28 mouse cellular contexts compared by ENCODE assay signal in genomic region chr2:84962906-84963507, GRCm38 (mm10). TPM values are rescaled to one million over a fixed set of nuclear protein-coding genes. Genes with fewer than 3 reads are reported as not detected.
DNase-seq lines count a peak whose midpoint lies in the region; ATAC-seq and TF ChIP-seq lines count a peak whose summit lies in the region.
"Had no signal": no experiment of that assay in that cellular context is flagged by ENCODE, and none has a peak within 500 bp of the region (broad histone marks: within the 10 kb centered on the region; RNA-seq: fewer than 3 reads in every experiment).

No protein-coding gene starts in this region.

- no peak for TF ChIP-seq CTCF in hindbrain, postnatal 0 days (IDR thresholded peaks at IDR 0.05; ENCODE audit: low read depth)
- no peak for TF ChIP-seq CTCF in CH12.LX (conservative IDR thresholded peaks at IDR 0.05 in 1 of 2, IDR thresholded peaks at IDR 0.05 in 1 of 2; ENCODE audit: low read depth in 2 of 2, low read length in 2 of 2)

- TF ChIP-seq RAD21 in CH12.LX (IDR thresholded peaks at IDR 0.05; ENCODE audit: low read depth, low read length) = no peak

- H3K36me3 ChIP-seq in hindbrain, postnatal 0 days (ENCODE audit: insufficient read depth, low read length) = no peaks in the 10 kb centered on the region
- no peaks in the 10 kb centered on the region for H3K36me3 ChIP-seq in hindbrain, embryonic 12.5 days
- H3K36me3 ChIP-seq in CH12.LX (replicated peaks in 1 of 2; ENCODE audit: control insufficient read depth in 1 of 2, insufficient read depth in 1 of 2, low read length in 1 of 2) = peaks cover 14 to 30% of the 10 kb centered on the region in 2 experiments
- no peaks in the 10 kb centered on the region for H3K36me3 ChIP-seq in midbrain, embryonic 13.5 days

- ATAC-seq in hindbrain, postnatal 0 days = peak; percentile 15; the same call in 1 of the 2 replicates
- no peak for ATAC-seq in hindbrain, embryonic 12.5 days (ENCODE audit: low FRiP score)
- ATAC-seq in midbrain, embryonic 13.5 days = peak; percentile 70; the same call in 1 of the 2 replicates
- no peak for ATAC-seq in cerebellum, adult (ENCODE audit: insufficient number of reproducible peaks, low FRiP score, low TSS enrichment)
- ATAC-seq: activated CD4-positive, CD25-positive, alpha-beta regulatory T cell, adult 4 months; CD4-positive, CD25-positive, alpha-beta regulatory T cell, adult 4 months; hindbrain, embryonic 16.5 days had no signal

- dilution Hi-C loops in CH12.LX (cut with MboI; ENCODE audit: extremely low pct_ligation_motif_present, extremely low pct_unique_long_range_greater_than_20kb, low sequenced_read_pairs) = no loop called here

- DNase-seq in hindbrain, postnatal 0 days (ENCODE audit: low spot score) = peak; percentile 16
- DNase-seq in 3T3-L1 (ENCODE audit: low read depth, low spot score) (peak; percentile 31), CH12.LX (ENCODE audit: extremely low read depth) (no peak)
- no peak for DNase-seq in adrenal gland, postnatal 4 days (ENCODE audit: low spot score in 2 of 2)
- DNase-seq: adrenal gland, postnatal 14 days; cerebellum, adult 8-10 months; kidney, adult 18-20 months; kidney, postnatal 14 days; layer of hippocampus, postnatal 36 days; lung, adult 2 months; thymus, postnatal 14 days had no signal

- no peaks in the 10 kb centered on the region for H3K9me3 ChIP-seq in hindbrain, postnatal 0 days (ENCODE audit: low read length)
- no peaks in the 10 kb centered on the region for H3K9me3 ChIP-seq in hindbrain, embryonic 12.5 days (replicated peaks)
- peaks cover 3% of the 10 kb centered on the region for H3K9me3 ChIP-seq in CH12.LX (replicated peaks; ENCODE audit: low read length)
- no peaks in the 10 kb centered on the region for H3K9me3 ChIP-seq in midbrain, embryonic 13.5 days
- H3K9me3 ChIP-seq: embryonic facial prominence, embryonic 15.5 days; G1E; heart, embryonic 13.5 days had no signal

- no peak overlapping the region for H3K4me2 ChIP-seq in hindbrain, postnatal 0 days (ENCODE audit: low read depth, low read length)
- H3K4me2 ChIP-seq in hindbrain, embryonic 12.5 days (replicated peaks) = no peak overlapping the region
- peak overlapping the region; percentile 59 for H3K4me2 ChIP-seq in CH12.LX (ENCODE audit: insufficient read depth, low read depth, poor library complexity, severe bottlenecking)
- H3K4me2 ChIP-seq in midbrain, embryonic 13.5 days (replicated peaks) = no peak overlapping the region
- H3K4me2 ChIP-seq: embryonic facial prominence, embryonic 15.5 days; heart, embryonic 13.5 days had no signal

- no peak; the same call in 1 of the 2 replicates for TF ChIP-seq POLR2A in CH12.LX (IDR thresholded peaks at IDR 0.05; ENCODE audit: low read depth, low read length)

- H3K9ac ChIP-seq in hindbrain, postnatal 0 days (replicated peaks; ENCODE audit: low read length) = no peak overlapping the region
- no peak overlapping the region for H3K9ac ChIP-seq in hindbrain, embryonic 12.5 days
- peak overlapping the region; percentile 34; the same call in 1 of the 2 replicates for H3K9ac ChIP-seq in CH12.LX (ENCODE audit: insufficient read depth, low read depth)
- no peak overlapping the region for H3K9ac ChIP-seq in midbrain, embryonic 13.5 days (replicated peaks)
- H3K9ac ChIP-seq: embryonic facial prominence, embryonic 15.5 days; heart, embryonic 13.5 days had no signal

- no peak overlapping the region for H3K4me3 ChIP-seq in hindbrain, postnatal 0 days (ENCODE audit: low read length)
- no peak overlapping the region for H3K4me3 ChIP-seq in hindbrain, embryonic 12.5 days
- H3K4me3 ChIP-seq in CH12.LX (replicated peaks in 1 of 3; ENCODE audit: low read depth in 2 of 3, low read length in 2 of 3, poor library complexity in 1 of 3) = no peak overlapping the region
- no peak overlapping the region for H3K4me3 ChIP-seq in midbrain, embryonic 13.5 days (replicated peaks)
- H3K4me3 ChIP-seq: embryonic facial prominence, embryonic 15.5 days; heart, embryonic 13.5 days; layer of hippocampus, adult 2 months had no signal

- H3K4me1 ChIP-seq in hindbrain, postnatal 0 days (ENCODE audit: insufficient read depth, low read length) = no peaks in the 10 kb centered on the region
- peaks cover 5% of the 10 kb centered on the region; the same call in 1 of the 2 replicates for H3K4me1 ChIP-seq in hindbrain, embryonic 12.5 days
- peaks cover 39 to 97% of the 10 kb centered on the region in 2 experiments for H3K4me1 ChIP-seq in CH12.LX (ENCODE audit: control insufficient read depth in 1 of 2, insufficient read depth in 2 of 2)
- peaks cover 16% of the 10 kb centered on the region for H3K4me1 ChIP-seq in midbrain, embryonic 13.5 days (replicated peaks)
- H3K4me1 ChIP-seq: embryonic facial prominence, embryonic 15.5 days; heart, embryonic 13.5 days had no signal

- no peak overlapping the region for H3K27ac ChIP-seq in hindbrain, postnatal 0 days
- no peak overlapping the region for H3K27ac ChIP-seq in hindbrain, embryonic 12.5 days
- peak overlapping the region; percentile 96 for H3K27ac ChIP-seq in CH12.LX (ENCODE audit: insufficient read depth, low read depth)
- 0 out of 2 replicates have a peak overlapping the region, but pooled peaks have one; percentile 12 for H3K27ac ChIP-seq in midbrain, embryonic 13.5 days
- H3K27ac ChIP-seq: embryonic facial prominence, embryonic 15.5 days; heart, embryonic 13.5 days; layer of hippocampus, adult 2 months had no signal

- in situ Hi-C loops in CH12.LX (cut with MboI; ENCODE audit: low pct_ligation_motif_present, low pct_unique_long_range_greater_than_20kb, low sequenced_read_pairs) = loop anchor here (5.0 kb wide), 1 partner anchor 39 kb away; no protein-coding TSS in a partner anchor

- no peaks in the 10 kb centered on the region for H3K27me3 ChIP-seq in hindbrain, postnatal 0 days (ENCODE audit: insufficient read depth, low read length)
- no peaks in the 10 kb centered on the region for H3K27me3 ChIP-seq in hindbrain, embryonic 12.5 days
- H3K27me3 ChIP-seq in CH12.LX (replicated peaks) = no peaks in the 10 kb centered on the region
- no peaks in the 10 kb centered on the region for H3K27me3 ChIP-seq in midbrain, embryonic 13.5 days
- H3K27me3 ChIP-seq: embryonic facial prominence, embryonic 15.5 days; heart, embryonic 13.5 days had no signal

- no peak for TF ChIP-seq EP300 in CH12.LX (IDR thresholded peaks at IDR 0.05; ENCODE audit: low read length)

- 25% methylated on average over 6 of the region's 6 CpGs for WGBS in hindbrain, postnatal 0 days
- 30% methylated on average over 6 of the region's 6 CpGs for WGBS in hindbrain, embryonic 12.5 days
- 20% methylated on average over 6 of the region's 6 CpGs for WGBS in midbrain, embryonic 13.5 days

- H3K79me2 ChIP-seq in CH12.LX (replicated peaks; ENCODE audit: control insufficient read depth, extremely low read depth, insufficient read depth, poor library complexity, severe bottlenecking) = no peaks in the 10 kb centered on the region

TF ChIP-seq in CH12.LX, 34 proteins besides CTCF, POLR2A, EP300 and RAD21:
- TF ChIP-seq ZNF384 (IDR thresholded peaks at IDR 0.05; ENCODE audit: low read depth, low read length) (peak; percentile 84), MYC (IDR thresholded peaks at IDR 0.05; ENCODE audit: low read depth, low read length) (peak; percentile 68), IRF4 (IDR thresholded peaks at IDR 0.05; ENCODE audit: low read depth, low read length) (no peak)

RNA-seq across cellular contexts. Expression of gene Prg2, which starts 17.3 kb away (rescaled TPM):
- total RNA-seq in hindbrain, postnatal 0 days (2014; rRNA removed) = not detected in 2 replicates
- polyA plus RNA-seq in hindbrain, postnatal 0 days (2015; fragmentation: Nextera tagmentation; extraction: Ambion mirVana) = not detected in 2 replicates
- 0.26 TPM in 1 of 2 replicates, not detected in the other for polyA plus RNA-seq in hindbrain, embryonic 12.5 days (2016; fragmentation: Nextera tagmentation; extraction: Ambion mirVana)
- 0.81 and 1.5 TPM in 2 replicates for total RNA-seq in CH12.LX (2012; rRNA removed)
- total RNA-seq in CH12.LX (2014; rRNA removed) = 0.60 and 1.1 TPM in 2 replicates
- polyA plus RNA-seq in CH12.LX (2012; ENCODE audit: insufficient read length, low read depth) = 0.49 and 0.93 TPM in 2 replicates
- polyA plus RNA-seq in midbrain, embryonic 13.5 days (2015; fragmentation: Nextera tagmentation; extraction: Ambion mirVana) = 0.19 and 0.49 TPM in 2 replicates
- total RNA-seq in adrenal gland, postnatal 4 days (2021) = 1 to 10 TPM; 2.2 to 7.8 TPM
- total RNA-seq: gastrocnemius, adult 18-20 months; heart, postnatal 25 days; layer of hippocampus, adult 2 months; layer of hippocampus, postnatal 36 days; left cerebral cortex, postnatal 14 days had no signal
- polyA plus RNA-seq: CD4-positive, CD25-positive, alpha-beta regulatory T cell, adult 4 months; embryonic facial prominence, embryonic 15.5 days; G1E; hindbrain, embryonic 16.5 days; testis, adult 2 months had no signal

RNA-seq across cellular contexts. Expression of gene Prg3, which starts 25.0 kb away (rescaled TPM):
- not detected in 2 replicates for total RNA-seq in hindbrain, postnatal 0 days (2014; rRNA removed)
- not detected in 2 replicates for polyA plus RNA-seq in hindbrain, postnatal 0 days (2015; fragmentation: Nextera tagmentation; extraction: Ambion mirVana)
- polyA plus RNA-seq in hindbrain, embryonic 12.5 days (2016; fragmentation: Nextera tagmentation; extraction: Ambion mirVana) = not detected in 2 replicates
- total RNA-seq in CH12.LX (2012; rRNA removed) (not detected in 2 replicates), CH12.LX (2014; rRNA removed) (not detected in 2 replicates)
- polyA plus RNA-seq in CH12.LX (2012; ENCODE audit: insufficient read length, low read depth) = not detected in 2 replicates
- polyA plus RNA-seq in midbrain, embryonic 13.5 days (2015; fragmentation: Nextera tagmentation; extraction: Ambion mirVana) = not detected in 2 replicates
- under 1 TPM; 0.50 to 0.73 TPM for total RNA-seq in adrenal gland, postnatal 4 days (2021)
- total RNA-seq: adrenal gland, postnatal 14 days; gastrocnemius, adult 18-20 months; heart, postnatal 25 days; layer of hippocampus, adult 2 months; layer of hippocampus, postnatal 36 days; left cerebral cortex, postnatal 14 days; megakaryocyte-erythroid progenitor cell, adult 5-6 weeks had no signal
- polyA plus RNA-seq: activated CD4-positive, CD25-positive, alpha-beta regulatory T cell, adult 4 months; CD4-positive, CD25-positive, alpha-beta regulatory T cell, adult 4 months; embryonic facial prominence, embryonic 15.5 days; gonadal fat pad, adult 2 months; hindbrain, embryonic 16.5 days; limb, embryonic 14.5 days; lung, adult 2 months; testis, adult 2 months had no signal

RNA-seq across cellular contexts. Expression of gene Slc43a3, which starts 26.6 kb away (rescaled TPM):
- total RNA-seq in hindbrain, postnatal 0 days (2014; rRNA removed) = 4.9 and 9.7 TPM in 2 replicates
- 4.1 and 6.4 TPM in 2 replicates for polyA plus RNA-seq in hindbrain, postnatal 0 days (2015; fragmentation: Nextera tagmentation; extraction: Ambion mirVana)
- polyA plus RNA-seq in hindbrain, embryonic 12.5 days (2016; fragmentation: Nextera tagmentation; extraction: Ambion mirVana) = 20.7 and 21.2 TPM in 2 replicates
- 121 and 136 TPM in 2 replicates for total RNA-seq in CH12.LX (2012; rRNA removed)
- total RNA-seq in CH12.LX (2014; rRNA removed) = 163 and 176 TPM in 2 replicates
- 140 and 174 TPM in 2 replicates for polyA plus RNA-seq in CH12.LX (2012; ENCODE audit: insufficient read length, low read depth)
- polyA plus RNA-seq in midbrain, embryonic 13.5 days (2015; fragmentation: Nextera tagmentation; extraction: Ambion mirVana) = 4.8 and 5.4 TPM in 2 replicates
- 10 to 100 TPM; 66.4 to 68.4 TPM for total RNA-seq in adrenal gland, postnatal 4 days (2021)

Comparison
In these comparisons a context has a peak if more than half of its experiments do, and no peak if none do; other contexts are left out.
1. ATAC-seq: peak in hindbrain, postnatal 0 days (single experiment) and midbrain, embryonic 13.5 days (single experiment); none in hindbrain, embryonic 12.5 days (single experiment) and cerebellum, adult (single experiment).
2. DNase-seq: peak in hindbrain, postnatal 0 days (single experiment) and 3T3-L1 (single experiment); none in CH12.LX (single experiment) and adrenal gland, postnatal 4 days (0 of 2).
3. H3K27ac ChIP-seq: peak in CH12.LX (single experiment) and midbrain, embryonic 13.5 days (single experiment); none in hindbrain, postnatal 0 days (single experiment) and hindbrain, embryonic 12.5 days (single experiment).